Mouse (Mus musculus) activated CD4-positive, CD25-positive, alpha-beta regulatory T cell, adult 4 months (primary cell): ENCODE data around the gene Sae1. TPM values are rescaled to one million over a fixed set of nuclear protein-coding genes. Genes with fewer than 3 reads are reported as not detected.
A peak's percentile ranks its signal among the peaks of the same experiment; 100 is the strongest.
"Not testable (repeated sequence)": the region's sequence is repeated elsewhere in the genome, so short reads cannot be mapped to it uniquely, and the experiment has no call there.

ENCODE experiments used
- ATAC-seq: one replicate; pipeline ENCODE4 v1.8.0; 2017
- polyA plus RNA-seq, 2 experiments: library from polyadenylated mRNA; unstranded; fragments of 100-300 nt; shearing (Covaris generic); gene quantifications; one replicate each; pipeline ENCODE4 v1.2.1; 2017

Gene Sae1
- polyA plus RNA-seq, 2 experiments from 2014 or later: 75.9 to 106 TPM

GRCm38 (mm10) chr7:16402968-16403948, 15.7 kb upstream of the Sae1 start:
- no peak for ATAC-seq

GRCm38 (mm10) chr7:16402449-16402848, 14.8 kb upstream of the Sae1 start:
- no peak for ATAC-seq

- ATAC-seq: no peak
Measured at GRCm38 (mm10) chr7:16401991-16402431, 14.4 kb upstream of the Sae1 start.

DNA sequence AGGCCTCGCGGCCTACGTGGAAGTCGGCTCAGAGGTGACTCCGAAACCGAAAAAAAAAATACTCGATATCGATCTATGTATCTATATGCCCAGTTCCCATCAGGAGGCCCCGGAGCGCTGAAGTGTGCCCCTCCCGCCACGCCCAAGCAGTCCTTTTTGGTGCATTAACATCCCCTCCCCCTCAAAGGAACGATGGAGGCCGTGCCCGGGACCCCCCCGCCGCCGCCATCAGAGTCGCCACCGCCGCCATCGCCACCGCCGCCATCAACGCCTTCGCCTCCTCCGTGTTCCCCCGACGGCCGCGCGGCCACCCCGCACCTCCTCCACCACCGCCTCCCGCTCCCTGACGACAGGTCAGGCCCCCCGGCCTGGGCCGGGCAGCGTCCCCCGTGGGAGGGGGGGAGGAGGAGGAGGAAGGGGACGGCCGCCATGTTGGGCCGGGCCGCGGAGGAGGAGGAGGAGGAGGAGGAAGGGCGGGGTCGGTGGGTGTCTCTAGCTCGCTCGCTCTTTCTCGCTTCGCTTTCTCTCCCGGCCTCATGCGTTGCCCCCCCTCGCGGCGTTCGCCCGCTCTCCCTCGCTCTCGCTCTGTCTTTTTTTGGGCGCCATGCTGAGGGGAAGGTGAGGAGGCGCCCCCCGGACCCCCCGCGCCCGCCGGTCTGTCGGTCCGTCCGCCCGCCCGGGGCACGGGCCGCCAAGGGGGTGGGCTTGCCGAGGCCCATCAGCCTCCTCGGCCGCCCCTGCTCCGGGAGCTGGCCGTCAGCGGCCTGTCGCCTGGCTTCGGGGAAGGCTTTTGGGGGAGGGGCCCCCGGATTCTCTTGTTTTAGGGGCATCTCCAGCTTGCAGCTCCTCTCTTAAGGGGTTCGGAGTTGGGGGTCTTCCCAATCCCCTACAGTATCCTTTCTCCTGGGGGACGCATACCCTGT, 13.3 kb upstream of the Sae1 start, which contains the start of gene Zc3h4:
Zc3h4 (plus strand) TSS at position 222 of the 923 bp plus-strand sequence.
- ATAC-seq: peak; percentile 14

DNA sequence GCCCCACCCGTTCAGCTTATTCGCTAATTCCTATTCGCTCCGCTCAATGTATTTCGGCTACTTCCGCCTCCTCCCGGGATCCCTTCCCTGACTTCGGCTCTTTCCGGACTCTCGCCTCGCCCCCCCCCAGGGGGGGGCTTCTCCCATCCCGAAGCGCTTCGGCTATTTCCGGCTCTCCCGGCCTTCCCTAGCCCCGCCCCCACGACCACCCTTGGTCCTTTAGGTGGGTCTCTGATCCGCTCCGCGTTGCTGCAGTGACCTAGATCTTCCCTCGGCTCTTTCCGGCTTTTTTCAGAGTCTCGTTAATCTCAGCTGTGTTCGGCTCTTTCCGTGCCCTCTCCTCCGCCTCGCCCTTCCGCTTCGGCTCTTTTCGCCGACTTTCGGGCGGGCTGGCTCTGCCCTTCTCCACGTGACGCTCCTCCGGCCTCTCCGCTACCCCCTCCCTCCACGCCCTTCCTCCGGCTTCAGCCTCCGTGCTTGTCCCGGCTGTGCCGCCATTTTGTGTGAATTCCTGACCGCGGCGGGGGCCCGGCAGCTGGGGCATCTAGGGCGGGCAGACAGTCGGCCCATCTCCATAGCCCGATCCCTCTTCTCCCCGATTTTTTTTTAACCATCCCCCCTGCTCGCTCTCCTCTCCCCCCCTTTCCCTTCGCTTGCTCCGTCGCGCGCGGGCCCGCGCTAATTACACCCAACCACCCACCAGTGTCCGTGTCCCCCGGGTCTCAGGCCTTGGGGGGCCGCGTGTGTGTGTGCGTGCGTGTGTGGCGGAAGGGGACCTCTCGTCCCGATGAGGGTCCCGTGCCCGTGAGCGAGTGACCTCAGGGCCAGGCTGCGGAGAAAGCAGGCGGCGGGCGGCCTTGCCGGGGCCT, 12.4 kb upstream of the Sae1 start:
- ATAC-seq: peak; percentile 71

- ATAC-seq: peak; percentile 53
Measured at GRCm38 (mm10) chr7:16399098-16399819, 11.7 kb upstream of the Sae1 start.

DNA sequence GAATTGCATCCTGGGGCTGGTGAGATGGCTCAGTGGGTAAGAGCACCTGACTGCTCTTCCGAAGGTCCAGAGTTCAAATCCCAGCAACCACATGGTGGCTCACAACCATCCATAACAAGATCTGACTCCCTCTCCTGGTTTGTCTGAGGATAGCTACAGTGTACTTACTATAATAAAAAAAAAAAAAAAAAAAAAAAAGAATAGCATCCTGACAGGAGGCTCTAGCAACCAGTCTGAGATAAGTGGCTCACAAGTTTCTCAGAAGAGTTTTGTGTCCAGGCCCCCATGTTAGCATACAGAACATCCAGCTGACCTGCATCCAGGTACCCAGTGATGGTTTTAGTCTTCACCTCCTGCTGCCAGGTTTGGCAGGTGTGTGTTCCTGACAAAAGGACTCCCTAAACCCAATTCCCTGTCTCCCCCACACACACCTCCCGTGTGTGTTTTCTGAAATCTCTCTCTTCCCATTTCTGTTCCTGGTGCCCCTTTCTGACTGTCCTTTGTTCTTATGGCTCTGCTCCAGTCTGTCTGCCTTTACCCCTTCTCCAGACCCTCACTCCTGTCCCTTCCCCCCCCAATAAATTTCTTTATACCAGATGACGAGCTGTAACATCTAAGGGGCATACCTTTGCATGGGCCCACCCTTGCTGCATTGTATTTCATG, 10.9 kb upstream of the Sae1 start:
- ATAC-seq: no peak

DNA sequence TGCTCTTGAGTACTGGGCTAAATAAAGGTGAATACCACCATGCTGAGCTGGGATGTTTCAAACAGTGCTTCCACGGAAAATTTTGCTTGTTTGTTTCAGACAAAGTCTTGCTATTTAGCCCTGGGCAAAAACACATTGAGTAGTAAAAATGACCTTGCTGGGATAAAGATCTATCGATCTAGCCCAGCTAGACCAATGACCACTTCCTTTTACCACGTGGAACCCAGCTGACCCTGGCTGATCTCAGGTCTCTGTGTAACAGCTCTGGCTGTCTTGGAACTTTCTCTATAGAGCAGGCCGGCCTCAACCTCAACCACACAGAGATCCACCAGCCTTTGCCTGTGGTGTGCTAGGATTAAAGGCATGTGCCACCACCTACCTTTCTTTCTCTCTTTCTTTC, 9.9 kb upstream of the Sae1 start:
- ATAC-seq: no peak

DNA sequence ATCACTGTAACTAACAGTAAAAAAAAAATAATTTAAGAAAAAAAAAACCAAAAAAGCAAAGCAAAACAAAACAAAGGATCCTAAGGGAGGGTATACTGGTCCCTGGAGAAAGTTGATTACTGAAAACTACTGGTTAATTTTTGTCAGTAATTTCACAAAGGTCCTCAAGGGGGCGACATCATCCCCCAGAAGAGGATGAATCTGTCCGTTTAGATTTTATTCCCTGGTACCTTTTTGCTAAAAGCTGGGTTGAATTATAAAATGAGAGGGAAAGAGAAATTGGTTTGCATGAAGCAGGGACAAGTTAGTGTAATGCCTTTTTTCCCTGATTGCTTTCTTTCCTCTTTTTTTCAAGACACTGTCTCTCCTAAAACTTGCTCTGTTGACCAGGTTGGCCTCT, 8.3 kb upstream of the Sae1 start:
- ATAC-seq: no peak

GRCm38 (mm10) chr7:16392923-16393322, 5.3 kb upstream of the Sae1 start:
- ATAC-seq: no peak

DNA sequence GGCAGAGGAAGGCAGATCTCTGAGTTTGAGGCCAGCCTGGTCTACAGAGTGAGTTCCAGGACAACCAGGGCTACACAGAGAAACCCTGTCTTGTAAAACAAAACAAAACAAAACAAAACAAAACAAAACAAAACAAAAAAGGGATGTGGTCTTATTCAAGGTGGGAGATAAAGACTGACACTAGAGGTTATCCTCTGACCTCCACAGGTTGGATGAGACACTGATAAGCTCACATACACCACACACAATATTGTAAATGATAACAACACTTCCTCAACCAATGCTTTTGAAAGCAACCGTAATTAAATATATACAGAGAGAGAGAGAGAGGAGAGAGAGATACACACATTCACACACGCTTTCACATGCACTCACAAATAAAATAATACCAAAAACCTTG, 2.3 kb upstream of the Sae1 start:
- ATAC-seq: not testable (repeated sequence)

- ATAC-seq: peak; percentile 36
Measured at GRCm38 (mm10) chr7:16376505-16376904, 11.1 kb downstream of the Sae1 start.

GRCm38 (mm10) chr7:16374989-16375388, 12.6 kb downstream of the Sae1 start:
- ATAC-seq: no peak

DNA sequence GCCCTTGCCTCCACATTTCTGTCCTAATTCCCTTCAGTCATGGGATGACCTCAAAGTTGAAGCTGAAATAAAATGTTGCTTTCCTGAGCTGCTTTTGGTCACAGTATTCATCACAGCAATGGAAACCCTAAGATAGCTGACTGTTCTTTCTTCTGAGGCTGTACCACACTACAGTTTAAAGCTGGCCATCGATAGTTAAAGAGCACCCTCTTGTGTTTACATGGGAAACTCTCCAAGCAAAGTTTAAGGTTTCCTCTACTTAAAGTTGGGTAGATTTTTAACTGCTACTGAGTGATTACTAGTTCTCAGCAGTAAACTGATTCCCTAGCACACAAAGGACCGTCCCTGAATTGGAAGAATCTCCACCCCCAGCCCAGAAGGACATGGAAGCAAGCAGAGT, 13.9 kb downstream of the Sae1 start:
- peak; percentile 63 for ATAC-seq

DNA sequence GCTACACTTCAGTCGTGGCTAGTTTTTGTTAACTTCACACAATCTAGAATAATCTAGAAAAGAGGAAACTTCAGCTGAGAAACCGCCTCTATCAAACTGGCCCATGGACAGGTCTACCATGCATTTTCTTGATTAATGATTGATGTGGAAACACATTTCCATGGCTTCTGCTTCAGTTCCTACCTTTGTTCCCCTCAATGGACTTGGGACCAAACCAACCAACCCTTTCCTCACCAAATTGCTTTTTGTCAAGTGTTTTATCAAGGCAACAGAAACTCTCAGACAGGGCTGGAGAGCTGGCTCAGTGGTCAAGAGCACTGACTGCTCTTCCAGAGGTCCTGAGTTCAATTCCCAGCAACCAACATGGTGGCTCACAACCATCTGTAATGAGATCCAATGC, 17.0 kb downstream of the Sae1 start:
- ATAC-seq: no peak

GRCm38 (mm10) chr7:16368835-16369234, 18.8 kb downstream of the Sae1 start:
- no peak for ATAC-seq

- no peak for ATAC-seq
Measured at GRCm38 (mm10) chr7:16366669-16367068, 20.9 kb downstream of the Sae1 start.

DNA sequence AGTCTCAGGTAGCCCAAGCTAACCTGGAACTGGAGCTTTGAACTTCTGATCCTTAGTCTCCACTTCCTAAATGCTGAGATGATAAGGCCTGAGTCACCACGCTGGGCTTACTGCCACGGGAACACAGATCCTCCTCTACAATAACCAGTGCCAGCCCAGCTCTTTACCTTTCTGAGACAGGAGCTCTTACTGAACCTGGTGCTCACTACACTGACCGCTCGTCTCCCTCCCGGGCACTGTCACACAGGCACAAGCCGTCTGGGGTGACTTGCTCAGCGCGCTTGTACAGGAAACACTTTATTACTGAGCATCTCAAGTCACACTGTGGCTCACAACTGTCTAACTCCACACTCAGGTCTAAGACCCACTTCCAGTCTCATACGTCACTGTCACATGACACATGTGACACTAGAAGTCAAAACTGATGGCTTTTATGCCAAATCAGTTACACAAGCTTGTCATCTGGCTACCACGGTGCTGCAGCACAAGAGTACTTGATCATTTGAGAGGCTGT, 21.4 kb downstream of the Sae1 start:
- ATAC-seq: no peak

DNA sequence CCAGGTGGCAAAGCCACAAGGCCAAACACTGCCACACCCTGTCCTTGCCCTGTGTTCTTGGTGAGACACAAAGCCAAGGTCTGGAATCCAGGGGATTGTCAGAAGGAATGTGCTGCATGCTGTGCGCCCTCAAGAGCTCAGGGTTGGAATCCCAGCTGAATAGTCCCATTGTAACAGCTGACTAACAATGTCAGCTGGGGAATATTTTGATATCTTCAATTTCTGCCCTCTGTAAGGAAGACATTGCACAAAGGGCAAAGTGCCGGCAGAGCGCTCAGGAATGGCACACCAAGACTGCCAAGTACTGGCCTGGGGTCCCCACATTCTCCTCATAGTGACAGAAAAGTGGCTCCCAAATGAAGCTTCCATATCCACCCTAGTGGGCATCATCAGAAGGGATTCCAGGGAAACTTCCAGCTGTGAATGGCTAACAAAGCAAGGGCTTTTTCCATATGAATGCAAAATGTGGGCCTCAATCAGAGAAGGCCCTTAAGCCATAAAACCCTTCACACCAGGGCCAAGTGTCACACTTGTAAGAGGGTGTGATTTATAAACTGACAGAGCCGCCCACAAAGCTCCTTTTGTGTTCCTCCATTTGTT, 22.6 kb downstream of the Sae1 start:
- ATAC-seq: no peak

DNA sequence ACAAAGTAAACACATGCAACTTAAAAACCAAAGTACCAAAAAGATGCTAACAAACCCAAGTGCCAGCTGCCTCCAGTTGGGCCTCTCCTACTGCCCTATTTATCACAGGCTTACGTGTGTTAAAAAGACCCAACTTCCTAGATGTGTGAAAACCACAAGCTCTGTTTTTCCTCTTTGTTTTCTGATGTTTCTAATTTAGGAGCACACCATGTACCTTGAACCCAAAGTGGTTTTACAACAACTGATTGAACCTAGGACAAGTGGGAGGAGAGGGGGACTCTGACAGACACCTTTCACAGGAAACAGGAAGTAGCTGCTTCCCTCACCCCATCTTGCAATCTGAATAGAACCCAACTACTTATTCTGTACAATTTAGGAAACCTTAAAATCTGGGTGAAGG, 23.3 kb downstream of the Sae1 start:
- ATAC-seq: peak; percentile 78
